Mouse (Mus musculus): ENCODE results near the gene Cct8l1. TPM values are rescaled to one million over a fixed set of nuclear protein-coding genes. Genes with fewer than 3 reads are reported as not detected.

Gene Cct8l1
- polyA plus RNA-seq (2012; rRNA removed), result 102 and 108 TPM in 2 replicates

- TF ChIP-seq CTCF (IDR thresholded peaks at IDR 0.05; ENCODE audit: control insufficient read depth, insufficient read depth, insufficient replicate concordance, low read depth, low read length), result no peak
- TF ChIP-seq POLR2A (IDR thresholded peaks at IDR 0.05; ENCODE audit: control insufficient read depth, low read depth, low read length), result no peak; the same call in 1 of the 2 replicates
- Histone ChIP-seq H3K4me1 (ENCODE audit: control insufficient read depth, insufficient read depth, low read length) (no peaks in the 10 kb centered on the region; the same call in 1 of the 2 replicates), H3K27me3 (ENCODE audit: control insufficient read depth, insufficient read depth, low read length) (no peaks in the 10 kb centered on the region), H3K4me3 (ENCODE audit: control insufficient read depth, low read depth, low read length) (peak within 1 kb of the TSS; percentile 18), H3K36me3 (ENCODE audit: control insufficient read depth, insufficient read depth, low read length) (no peaks in the 10 kb centered on the region), H3K27ac (ENCODE audit: control insufficient read depth, insufficient read depth, low read depth, low read length) (no peak within 1 kb of the TSS)
These were observed at the start of gene Cct8l1 for GRCm38 (mm10) chr5:25515767-25516166. Gene Cct8l1, plus strand, starts transcription at chr5:25516067.

- no peaks in the 10 kb centered on the region for H3K4me1 ChIP-seq (ENCODE audit: control insufficient read depth, insufficient read depth, low read length)
- H3K4me3 ChIP-seq (ENCODE audit: control insufficient read depth, low read depth, low read length), result peak overlapping the region; percentile 47
- no peak for TF ChIP-seq POLR2A (IDR thresholded peaks at IDR 0.05; ENCODE audit: control insufficient read depth, low read depth, low read length)
- TF ChIP-seq CTCF (IDR thresholded peaks at IDR 0.05; ENCODE audit: control insufficient read depth, insufficient read depth, insufficient replicate concordance, low read depth, low read length), result no peak
- H3K27ac ChIP-seq (ENCODE audit: control insufficient read depth, insufficient read depth, low read depth, low read length), result no peak overlapping the region
- H3K36me3 ChIP-seq (ENCODE audit: control insufficient read depth, insufficient read depth, low read length), result no peaks in the 10 kb centered on the region
- no peaks in the 10 kb centered on the region for H3K27me3 ChIP-seq (ENCODE audit: control insufficient read depth, insufficient read depth, low read length)
These were observed 43.8 kb upstream of the Cct8l1 start for GRCm38 (mm10) chr5:25472070-25472469.

- no peak overlapping the region for H3K27ac ChIP-seq (ENCODE audit: control insufficient read depth, insufficient read depth, low read depth, low read length)
- H3K4me1 ChIP-seq (ENCODE audit: control insufficient read depth, insufficient read depth, low read length), result no peaks in the 10 kb centered on the region
- no peak overlapping the region for H3K4me3 ChIP-seq (ENCODE audit: control insufficient read depth, low read depth, low read length)
- H3K36me3 ChIP-seq (ENCODE audit: control insufficient read depth, insufficient read depth, low read length), result no peaks in the 10 kb centered on the region
- TF ChIP-seq CTCF (IDR thresholded peaks at IDR 0.05; ENCODE audit: control insufficient read depth, insufficient read depth, insufficient replicate concordance, low read depth, low read length), result no peak
- no peak for TF ChIP-seq POLR2A (IDR thresholded peaks at IDR 0.05; ENCODE audit: control insufficient read depth, low read depth, low read length)
- no peaks in the 10 kb centered on the region for H3K27me3 ChIP-seq (ENCODE audit: control insufficient read depth, insufficient read depth, low read length)
These were observed 40.1 kb upstream of the Cct8l1 start for GRCm38 (mm10) chr5:25475789-25476188.

GRCm38 (mm10) chr5:25478863-25479262 lies 37.0 kb upstream of the Cct8l1 start:
- H3K4me3 ChIP-seq (ENCODE audit: control insufficient read depth, low read depth, low read length), result no peak overlapping the region
- H3K27me3 ChIP-seq (ENCODE audit: control insufficient read depth, insufficient read depth, low read length), result no peaks in the 10 kb centered on the region
- no peak overlapping the region for H3K27ac ChIP-seq (ENCODE audit: control insufficient read depth, insufficient read depth, low read depth, low read length)
- no peaks in the 10 kb centered on the region for H3K36me3 ChIP-seq (ENCODE audit: control insufficient read depth, insufficient read depth, low read length)
- no peaks in the 10 kb centered on the region for H3K4me1 ChIP-seq (ENCODE audit: control insufficient read depth, insufficient read depth, low read length)
- TF ChIP-seq POLR2A (IDR thresholded peaks at IDR 0.05; ENCODE audit: control insufficient read depth, low read depth, low read length) (no peak), CTCF (IDR thresholded peaks at IDR 0.05; ENCODE audit: control insufficient read depth, insufficient read depth, insufficient replicate concordance, low read depth, low read length) (no peak)

GRCm38 (mm10) chr5:25496652-25497051 lies 19.2 kb upstream of the Cct8l1 start:
- Histone ChIP-seq H3K27me3 (ENCODE audit: control insufficient read depth, insufficient read depth, low read length) (no peaks in the 10 kb centered on the region), H3K4me1 (ENCODE audit: control insufficient read depth, insufficient read depth, low read length) (peaks cover 4% of the 10 kb centered on the region; the same call in 1 of the 2 replicates), H3K4me3 (ENCODE audit: control insufficient read depth, low read depth, low read length) (no peak overlapping the region), H3K36me3 (ENCODE audit: control insufficient read depth, insufficient read depth, low read length) (no peaks in the 10 kb centered on the region), H3K27ac (ENCODE audit: control insufficient read depth, insufficient read depth, low read depth, low read length) (no peak overlapping the region)
- TF ChIP-seq CTCF (IDR thresholded peaks at IDR 0.05; ENCODE audit: control insufficient read depth, insufficient read depth, insufficient replicate concordance, low read depth, low read length), result no peak
- no peak for TF ChIP-seq POLR2A (IDR thresholded peaks at IDR 0.05; ENCODE audit: control insufficient read depth, low read depth, low read length)

GRCm38 (mm10) chr5:25497369-25497719 lies 18.5 kb upstream of the Cct8l1 start:
- TF ChIP-seq CTCF (IDR thresholded peaks at IDR 0.05; ENCODE audit: control insufficient read depth, insufficient read depth, insufficient replicate concordance, low read depth, low read length), result no peak
- TF ChIP-seq POLR2A (IDR thresholded peaks at IDR 0.05; ENCODE audit: control insufficient read depth, low read depth, low read length), result no peak
- H3K4me3 ChIP-seq (ENCODE audit: control insufficient read depth, low read depth, low read length), result peak overlapping the region; percentile 97
- H3K27ac ChIP-seq (ENCODE audit: control insufficient read depth, insufficient read depth, low read depth, low read length), result peak overlapping the region; percentile 70; the same call in 1 of the 2 replicates
- no peaks in the 10 kb centered on the region for H3K27me3 ChIP-seq (ENCODE audit: control insufficient read depth, insufficient read depth, low read length)
- H3K4me1 ChIP-seq (ENCODE audit: control insufficient read depth, insufficient read depth, low read length), result peaks cover 4% of the 10 kb centered on the region; the same call in 1 of the 2 replicates
- no peaks in the 10 kb centered on the region for H3K36me3 ChIP-seq (ENCODE audit: control insufficient read depth, insufficient read depth, low read length)

GRCm38 (mm10) chr5:25497720-25498345 lies 18.0 kb upstream of the Cct8l1 start:
- TF ChIP-seq POLR2A (IDR thresholded peaks at IDR 0.05; ENCODE audit: control insufficient read depth, low read depth, low read length), result no peak
- TF ChIP-seq CTCF (IDR thresholded peaks at IDR 0.05; ENCODE audit: control insufficient read depth, insufficient read depth, insufficient replicate concordance, low read depth, low read length), result no peak
- Histone ChIP-seq H3K27ac (ENCODE audit: control insufficient read depth, insufficient read depth, low read depth, low read length) (peak overlapping the region; percentile 94), H3K4me1 (ENCODE audit: control insufficient read depth, insufficient read depth, low read length) (peaks cover 4% of the 10 kb centered on the region; the same call in 1 of the 2 replicates)

More at GRCm38 (mm10) chr5:25497720-25498345, 18.0 kb upstream of the Cct8l1 start:
- Histone ChIP-seq H3K27me3 (ENCODE audit: control insufficient read depth, insufficient read depth, low read length) (no peaks in the 10 kb centered on the region), H3K4me3 (ENCODE audit: control insufficient read depth, low read depth, low read length) (peak overlapping the region; percentile 97), H3K36me3 (ENCODE audit: control insufficient read depth, insufficient read depth, low read length) (no peaks in the 10 kb centered on the region)
